Mouse (Mus musculus): ENCODE measurements around the gene Cnih1. TPM values are rescaled to one million over a fixed set of nuclear protein-coding genes. Genes with fewer than 3 reads are reported as not detected.
A peak's percentile ranks its signal among the peaks of the same experiment; 100 is the strongest.

The Cnih1 gene
- polyA plus RNA-seq, 1 experiment, result 71.4 TPM

DNA sequence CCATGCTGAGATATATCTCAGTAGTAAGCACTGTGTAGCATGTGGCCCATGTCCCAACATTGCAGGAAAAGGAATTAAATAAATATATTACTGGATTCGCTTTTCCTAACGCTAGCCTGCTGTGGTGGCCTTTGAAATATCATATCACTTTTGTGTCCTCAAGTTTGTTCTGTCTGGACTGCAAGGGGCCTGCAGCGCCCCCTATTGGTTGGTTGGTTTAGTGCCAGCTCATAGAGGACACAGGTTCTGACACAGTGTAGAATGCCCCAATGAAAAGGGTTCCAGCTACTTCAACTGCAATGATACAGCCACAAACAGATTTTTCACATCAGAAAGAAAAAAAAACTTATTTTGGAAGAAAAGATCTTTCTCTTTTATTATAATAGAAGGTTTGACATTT, 62.5 kb downstream of the Cnih1 start:
- Histone ChIP-seq H3K27ac (ENCODE audit: insufficient read depth, low read depth, low read length) (no peak overlapping the region), H3K4me3 (ENCODE audit: insufficient read depth, low read depth, low read length) (no peak overlapping the region), H3K4me1 (ENCODE audit: control insufficient read depth, insufficient read depth, low read length) (peaks cover 11% of the 10 kb centered on the region; the same call in 1 of the 2 replicates), H3K36me3 (ENCODE audit: control insufficient read depth, insufficient read depth, low read length) (no peaks in the 10 kb centered on the region), H3K27me3 (replicated peaks; ENCODE audit: control insufficient read depth, insufficient read depth, low read length) (no peaks in the 10 kb centered on the region)
- TF ChIP-seq POLR2A (IDR thresholded peaks at IDR 0.05; ENCODE audit: low read depth, low read length), result no peak
- peak; percentile 36 for TF ChIP-seq CTCF (conservative IDR thresholded peaks at IDR 0.05; ENCODE audit: insufficient read depth, insufficient read length, low read depth, low read length)
- DNase-seq, result peak; percentile 27
- 52% methylated on average over 3 of the region's 3 CpGs for WGBS

Other genes with a start within 250 kb of the Cnih1 start
- gene Cdkn3, start 27.9 kb downstream of the Cnih1 start, polyA plus RNA-seq (2012; rRNA removed), result 0.31 and 0.57 TPM in 2 replicates
- gene Gmfb, start 33.8 kb upstream of the Cnih1 start, polyA plus RNA-seq (2012; rRNA removed), result 14.4 and 20.7 TPM in 2 replicates
- 33.0 and 35.9 TPM in 2 replicates for gene Cgrrf1, start 43.7 kb upstream of the Cnih1 start, polyA plus RNA-seq (2012; rRNA removed)
- gene Samd4, start 94.4 kb upstream of the Cnih1 start, polyA plus RNA-seq (2012; rRNA removed), result 3.9 and 4.6 TPM in 2 replicates